Mouse (Mus musculus) intestine, embryonic 15.5 days (tissue): ENCODE data around the gene Ccdc92. TPM values are rescaled to one million over a fixed set of nuclear protein-coding genes. Genes with fewer than 3 reads are reported as not detected.

Experiments
- ATAC-seq: fragments of 200-750 bp; cut with Nextera tagmentation; 2 replicates; pipeline ENCODE4 v1.8.0; 2017; ENCODE audit warnings: moderate TSS enrichment, moderate library complexity
- H3K27ac ChIP-seq: fragments of 300-500 bp; sonication (generic); 2 replicates; pipeline ENCODE4 v1.5.1; 2015; ENCODE audit warnings: mild to moderate bottlenecking, inconsistent platforms
- H3K27me3 ChIP-seq: fragments of 300-500 bp; sonication (generic); replicated peaks from 2 replicates; pipeline ENCODE4 v1.6.1; 2015; ENCODE audit warnings: inconsistent platforms
- H3K36me3 ChIP-seq: fragments of 300-500 bp; sonication (generic); 2 replicates; pipeline ENCODE4 v1.6.1; 2015; ENCODE audit warnings: inconsistent platforms
- H3K4me1 ChIP-seq: fragments of 300-500 bp; sonication (generic); replicated peaks from 2 replicates; pipeline ENCODE4 v1.6.1; 2015; ENCODE audit warnings: inconsistent platforms
- H3K4me2 ChIP-seq: fragments of 300-500 bp; sonication (generic); replicated peaks from 2 replicates; pipeline ENCODE4 v1.6.1; 2015; ENCODE audit warnings: mild to moderate bottlenecking, inconsistent platforms
- H3K4me3 ChIP-seq: fragments of 300-500 bp; sonication (generic); replicated peaks from 2 replicates; pipeline ENCODE4 v1.5.1; 2015; ENCODE audit warnings: inconsistent platforms
- H3K9ac ChIP-seq: fragments of 300-500 bp; sonication (generic); 2 replicates; pipeline ENCODE4 v1.6.1; 2015; ENCODE audit warnings: inconsistent platforms
- H3K9me3 ChIP-seq: fragments of 300-500 bp; sonication (generic); 2 replicates; pipeline ENCODE4 v1.6.1; 2016; ENCODE audit warnings: inconsistent platforms
- WGBS: fragments of 180-500 bp; shearing (Covaris S2); methylation state at CpG from one replicate; pipeline ENCODE4 v1.1.7; 2015; 5-methylcytosine and 5-hydroxymethylcytosine counted together
- polyA plus RNA-seq: library from polyadenylated mRNA; unstranded; fragments of >200 nt; fragmentation: Nextera tagmentation; extraction: Ambion mirVana; gene quantifications from 2 replicates; pipeline ENCODE4 v1.2.1, GENCODE M21; 2015

Gene Ccdc92
- polyA plus RNA-seq, 1 experiment from 2014 or later = 6.4 TPM

GRCm38 (mm10) chr5:124814797-124815196 lies 47.4 kb downstream of the Ccdc92 start:
- Histone ChIP-seq H3K4me2 (no peak overlapping the region), H3K27ac (no peak overlapping the region), H3K36me3 (no peaks in the 10 kb centered on the region), H3K9me3 (no peaks in the 10 kb centered on the region), H3K9ac (no peak overlapping the region), H3K4me1 (no peaks in the 10 kb centered on the region), H3K4me3 (no peak overlapping the region), H3K27me3 (no peaks in the 10 kb centered on the region)
- 81% methylated on average over 5 of the region's 5 CpGs for WGBS
- ATAC-seq = no peak

DNA sequence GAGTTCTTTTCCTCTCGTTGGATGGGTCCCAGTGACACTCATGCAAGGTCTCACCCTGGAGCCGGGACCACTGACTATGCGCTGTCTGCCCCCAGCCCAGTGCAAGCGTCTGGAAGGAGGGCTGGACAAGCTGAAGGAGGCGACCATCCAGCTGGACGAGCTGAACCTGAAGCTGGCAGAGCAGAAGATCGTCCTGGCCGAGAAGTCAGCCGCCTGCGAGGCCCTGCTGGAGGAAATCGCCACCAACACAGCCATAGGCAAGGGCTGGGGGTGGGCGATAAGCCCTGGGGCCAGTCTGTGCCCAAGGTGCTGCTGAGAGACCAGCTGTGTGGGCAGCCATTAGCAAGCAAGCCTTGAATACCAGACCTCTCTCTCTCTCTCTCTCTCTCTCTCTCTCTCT lies 49.8 kb downstream of the Ccdc92 start:
- H3K4me1 ChIP-seq = no peaks in the 10 kb centered on the region
- H3K4me2 ChIP-seq = no peak overlapping the region
- no peak overlapping the region for H3K27ac ChIP-seq
- H3K9me3 ChIP-seq = no peaks in the 10 kb centered on the region
- no peak overlapping the region for H3K9ac ChIP-seq
- H3K4me3 ChIP-seq = no peak overlapping the region
- no peaks in the 10 kb centered on the region for H3K36me3 ChIP-seq
- H3K27me3 ChIP-seq = no peaks in the 10 kb centered on the region
- ATAC-seq = no peak
- 76% methylated on average over 12 of the region's 12 CpGs for WGBS

GRCm38 (mm10) chr5:124809708-124810366 lies 52.4 kb downstream of the Ccdc92 start:
- no peaks in the 10 kb centered on the region for H3K27me3 ChIP-seq
- no peak for ATAC-seq
- H3K4me1 ChIP-seq = no peaks in the 10 kb centered on the region
- no peak overlapping the region for H3K27ac ChIP-seq
- H3K9me3 ChIP-seq = no peaks in the 10 kb centered on the region
- WGBS = 79% methylated on average over 4 of the region's 4 CpGs
- no peaks in the 10 kb centered on the region for H3K36me3 ChIP-seq
- no peak overlapping the region for H3K4me2 ChIP-seq
- no peak overlapping the region for H3K9ac ChIP-seq
- no peak overlapping the region for H3K4me3 ChIP-seq

DNA sequence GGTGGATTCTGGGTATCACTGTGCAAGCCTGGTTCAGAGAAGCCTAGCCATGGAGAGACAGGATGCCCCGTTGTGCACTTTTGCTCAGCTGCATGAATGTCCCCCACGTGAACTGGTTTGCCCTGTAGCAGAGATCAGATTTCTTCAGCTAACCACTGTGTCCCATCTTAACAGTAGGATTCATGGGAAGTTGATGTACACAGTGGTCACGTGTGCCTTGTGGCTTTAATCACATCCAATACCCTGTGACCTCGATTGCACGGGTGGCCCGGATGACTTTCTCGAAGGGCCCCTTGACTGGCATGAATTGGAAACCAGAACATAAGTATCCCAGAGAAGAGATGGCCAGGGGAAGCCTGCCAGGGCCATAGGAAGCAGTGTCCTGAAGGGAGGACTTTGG lies 70.1 kb downstream of the Ccdc92 start:
- no peak overlapping the region for H3K4me2 ChIP-seq
- no peaks in the 10 kb centered on the region for H3K36me3 ChIP-seq
- H3K4me3 ChIP-seq = no peak overlapping the region
- H3K27ac ChIP-seq = no peak overlapping the region
- no peak for ATAC-seq
- H3K9ac ChIP-seq = no peak overlapping the region
- 89% methylated on average over 7 of the region's 7 CpGs for WGBS
- no peaks in the 10 kb centered on the region for H3K27me3 ChIP-seq
- no peaks in the 10 kb centered on the region for H3K9me3 ChIP-seq
- no peaks in the 10 kb centered on the region for H3K4me1 ChIP-seq

- H3K36me3 ChIP-seq = no peaks in the 10 kb centered on the region
- no peak for ATAC-seq
- H3K27me3 ChIP-seq = no peaks in the 10 kb centered on the region
- H3K4me2 ChIP-seq = no peak overlapping the region
- H3K4me3 ChIP-seq = no peak overlapping the region
- 81% methylated on average over 7 of the region's 7 CpGs for WGBS
- 0 out of 2 replicates have a peak, but pooled peaks cover 3% of the 10 kb centered on the region for H3K9me3 ChIP-seq
- no peak overlapping the region for H3K27ac ChIP-seq
- no peaks in the 10 kb centered on the region for H3K4me1 ChIP-seq
- no peak overlapping the region for H3K9ac ChIP-seq
Measured at GRCm38 (mm10) chr5:124785650-124786049, 76.6 kb downstream of the Ccdc92 start.

Other genes with a start within 250 kb of the Ccdc92 start
- gene Atp6v0a2, start 233.8 kb downstream of the Ccdc92 start, polyA plus RNA-seq = 57.8 and 59.3 TPM in 2 replicates
- gene Dnah10, start 137.3 kb downstream of the Ccdc92 start, polyA plus RNA-seq = 0.04 and 0.10 TPM in 2 replicates
- 77.1 and 77.4 TPM in 2 replicates for gene Zfp664, start 267 bp upstream of the Ccdc92 start, polyA plus RNA-seq
- gene Rflna, start 140.8 kb upstream of the Ccdc92 start, polyA plus RNA-seq = 2.0 and 2.2 TPM in 2 replicates